Mouse (Mus musculus): ENCODE data around the gene Olfr1454.

The Olfr1454 gene

GRCm38 (mm10) chr19:13060310-13060709, at the start of gene Olfr1454:
Gene Olfr1454 (plus strand): TSS chr19:13060610.
- in situ Hi-C loops (cut with MboI), result no loop called here

DNA sequence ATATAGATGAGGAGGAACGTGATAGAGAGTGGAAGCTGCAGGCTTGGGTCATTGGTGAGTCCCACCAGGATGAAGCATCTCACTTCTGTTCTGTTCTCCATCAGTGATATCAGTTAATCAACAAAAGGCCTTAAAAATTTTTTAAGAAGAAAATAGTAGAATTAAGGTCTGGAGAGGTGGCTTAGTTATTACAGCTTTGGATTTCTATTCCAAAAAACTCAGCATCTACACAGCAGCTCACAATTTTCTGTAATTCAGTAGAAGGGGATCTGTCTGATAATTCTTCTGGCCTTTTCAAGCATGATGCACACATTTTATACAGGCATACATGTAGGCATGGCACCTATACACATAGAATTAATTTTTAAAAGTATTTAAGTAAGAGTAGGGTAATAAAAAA, 32.2 kb upstream of the Olfr1454 start, which contains the start of gene Olfr1453:
Gene Olfr1453 (minus strand): TSS at position 101 of the 400 bp plus-strand sequence.
- in situ Hi-C loops (cut with MboI), result no loop called here

- in situ Hi-C loops (cut with MboI), result no loop called here
Observed at GRCm38 (mm10) chr19:13093908-13094307, 33.5 kb downstream of the Olfr1454 start.

GRCm38 (mm10) chr19:13097791-13098190, 37.4 kb downstream of the Olfr1454 start, which contains the start of gene Olfr1457:
Gene Olfr1457 (minus strand): TSS chr19:13097891.
- in situ Hi-C loops (cut with MboI), result no loop called here

DNA sequence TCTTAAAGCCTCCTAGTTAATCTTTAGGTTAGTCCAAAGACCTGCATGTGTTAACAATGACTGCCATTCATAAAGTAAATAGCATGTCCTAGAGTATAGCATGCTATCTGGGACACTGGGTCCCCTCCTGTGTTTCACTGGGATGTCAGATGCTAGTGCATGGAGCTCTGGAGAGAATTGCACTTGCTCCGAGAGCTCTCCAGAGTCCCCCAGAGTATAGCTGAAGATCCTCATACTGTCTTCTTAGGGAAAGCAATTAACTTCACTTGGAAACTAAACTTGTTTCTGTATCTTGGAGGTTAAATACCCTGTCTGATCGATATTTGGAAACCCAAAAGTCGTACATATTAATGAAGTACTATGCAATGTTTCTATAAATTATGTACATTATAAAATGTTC, 46.3 kb downstream of the Olfr1454 start, which contains the start of gene Olfr1458:
Gene Olfr1458 (minus strand): TSS at position 101 of the 400 bp plus-strand sequence.
- in situ Hi-C loops (cut with MboI), result no loop called here

Measured in mature B cell (primary cell).